Mouse (Mus musculus) lung, postnatal 36 days (tissue): ENCODE measurements around the gene Elp5.

Experiments
- DNase-seq: peaks from one replicate; pipeline ENCODE4 v3.0.0; 2022; ENCODE audit warnings: mixed read lengths

Gene Elp5

GRCm38 (mm10) chr11:69953267-69953915 lies 28.9 kb downstream of the Elp5 start:
- DNase-seq = no peak

- no peak for DNase-seq
Measured at GRCm38 (mm10) chr11:69952274-69952673, 30.0 kb downstream of the Elp5 start.

- no peak for DNase-seq
Measured at GRCm38 (mm10) chr11:69950807-69951459, 31.4 kb downstream of the Elp5 start.

DNA sequence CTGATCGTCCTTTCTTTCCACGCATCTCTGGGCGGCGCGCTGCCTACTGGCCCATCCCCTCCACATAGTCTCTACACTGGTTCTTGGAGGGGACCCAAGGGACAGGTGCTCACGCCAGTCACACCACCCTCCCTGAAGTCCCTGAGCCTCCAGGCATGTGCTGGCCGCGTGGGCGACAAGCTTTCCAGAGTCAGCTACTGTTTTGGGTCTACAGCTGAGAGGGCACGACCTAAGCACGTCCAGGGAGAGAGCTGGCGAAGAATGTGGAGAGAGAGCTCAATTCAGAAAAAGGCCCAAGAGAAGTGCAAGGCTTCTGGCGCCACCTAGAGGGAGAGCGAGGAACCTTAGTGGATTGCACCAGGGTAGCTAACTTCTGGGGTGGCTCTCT lies 33.6 kb downstream of the Elp5 start:
- DNase-seq = peak; percentile 95

DNA sequence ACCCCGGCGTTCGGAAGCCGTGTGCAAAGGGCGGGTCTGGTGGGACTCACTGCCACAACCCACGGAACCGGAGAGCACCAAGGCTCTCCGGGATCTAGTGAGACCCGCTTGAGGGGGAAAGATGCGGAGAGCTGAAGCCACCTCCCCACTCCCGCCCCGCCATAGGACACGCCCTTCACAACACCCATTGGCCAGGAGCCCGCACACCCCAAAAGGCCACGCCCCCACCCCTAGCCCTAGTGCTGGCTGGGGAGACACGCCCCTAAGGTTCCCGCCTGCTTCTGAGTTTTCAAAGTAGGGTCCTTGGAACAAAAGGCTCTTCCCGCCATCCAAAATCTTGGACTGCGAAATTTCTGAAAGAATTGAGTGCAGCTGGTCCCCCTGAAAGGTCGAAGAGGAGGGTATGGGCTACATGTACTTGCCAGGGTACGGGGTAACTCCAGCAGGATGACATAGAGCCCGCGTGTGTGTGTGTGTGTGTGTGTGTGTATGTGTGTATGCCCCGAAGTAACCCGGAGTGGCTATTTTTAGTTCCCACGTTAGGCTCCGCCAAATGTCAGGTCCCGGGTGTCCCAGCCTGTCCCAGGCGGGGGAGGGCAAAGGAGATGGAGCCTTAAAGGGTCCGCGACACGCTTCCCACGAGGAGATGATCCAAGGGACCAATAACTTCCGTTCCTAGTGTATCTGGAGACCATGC lies 34.1 kb downstream of the Elp5 start, which contains the start of gene Slc2a4:
Gene Slc2a4, minus strand, starts transcription at position 123 of the 697 bp plus-strand sequence.
- peak; percentile 91 for DNase-seq

- DNase-seq = no peak
Measured at GRCm38 (mm10) chr11:69947337-69948065, 34.8 kb downstream of the Elp5 start.

- DNase-seq = no peak
Measured at GRCm38 (mm10) chr11:69945997-69946891, 36.1 kb downstream of the Elp5 start.

DNA sequence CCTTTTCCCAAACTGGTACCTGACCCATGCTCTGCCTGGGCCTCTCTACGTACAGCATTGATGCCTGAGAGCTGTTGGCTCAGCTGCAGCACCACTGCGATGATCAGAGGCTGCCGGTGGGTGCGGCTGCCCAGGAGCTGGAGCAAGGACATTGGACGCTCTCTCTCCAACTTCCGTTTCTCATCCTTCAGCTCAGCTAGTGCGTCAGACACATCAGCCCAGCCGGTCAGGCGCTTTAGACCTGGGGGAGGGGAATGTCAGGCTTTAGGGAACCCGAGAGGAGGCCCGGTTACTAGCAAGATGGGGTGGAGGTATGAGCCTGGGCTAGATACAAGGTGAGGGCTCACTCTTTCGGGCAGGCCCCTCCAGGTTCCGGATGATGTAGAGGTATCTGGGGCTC lies 37.1 kb downstream of the Elp5 start:
- DNase-seq = no peak

- no peak for DNase-seq
Measured at GRCm38 (mm10) chr11:69940962-69941361, 41.4 kb downstream of the Elp5 start.

DNA sequence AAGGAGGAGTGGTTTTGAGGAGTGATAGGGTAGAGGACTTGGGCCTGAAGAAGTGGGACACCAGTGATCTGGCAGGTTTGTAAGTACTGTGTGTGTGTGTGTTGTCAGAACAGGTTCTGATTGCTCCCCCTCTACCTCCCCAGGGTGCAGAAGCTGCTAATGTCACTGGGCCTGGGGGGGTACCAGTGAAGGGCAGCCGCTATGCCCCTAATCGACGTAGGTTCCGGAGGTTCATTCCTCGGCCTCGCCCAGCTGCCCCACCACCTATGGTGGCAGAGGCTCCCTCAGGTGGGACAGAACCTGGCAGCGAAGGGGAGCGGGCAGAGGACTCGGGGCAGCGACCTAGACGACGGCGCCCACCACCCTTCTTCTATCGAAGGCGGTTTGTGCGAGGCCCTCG lies 42.6 kb downstream of the Elp5 start:
- no peak for DNase-seq

- DNase-seq = no peak
Measured at GRCm38 (mm10) chr11:69939181-69939580, 43.1 kb downstream of the Elp5 start.

GRCm38 (mm10) chr11:69938401-69938979 lies 43.8 kb downstream of the Elp5 start:
- DNase-seq = no peak

DNA sequence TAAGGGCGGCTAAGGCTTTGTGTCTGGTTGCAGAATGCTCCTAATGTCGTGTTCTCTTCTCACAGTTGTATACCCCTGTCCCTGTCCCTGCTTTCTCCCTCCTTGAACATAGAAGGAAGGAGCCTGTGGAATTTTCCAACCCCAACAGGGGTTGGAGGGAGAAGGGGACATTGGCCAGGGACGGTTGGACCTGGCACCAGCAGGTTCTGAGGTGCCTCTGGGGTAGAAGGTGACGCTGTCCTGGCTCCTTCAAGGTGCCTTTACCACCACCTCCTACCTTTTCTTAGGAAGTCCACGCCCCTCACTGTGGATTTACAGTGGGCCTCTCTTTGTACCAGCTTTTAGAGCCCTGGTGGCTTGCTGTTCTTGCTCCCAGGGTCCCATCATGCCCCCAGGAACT lies 44.5 kb downstream of the Elp5 start:
- DNase-seq = no peak

DNA sequence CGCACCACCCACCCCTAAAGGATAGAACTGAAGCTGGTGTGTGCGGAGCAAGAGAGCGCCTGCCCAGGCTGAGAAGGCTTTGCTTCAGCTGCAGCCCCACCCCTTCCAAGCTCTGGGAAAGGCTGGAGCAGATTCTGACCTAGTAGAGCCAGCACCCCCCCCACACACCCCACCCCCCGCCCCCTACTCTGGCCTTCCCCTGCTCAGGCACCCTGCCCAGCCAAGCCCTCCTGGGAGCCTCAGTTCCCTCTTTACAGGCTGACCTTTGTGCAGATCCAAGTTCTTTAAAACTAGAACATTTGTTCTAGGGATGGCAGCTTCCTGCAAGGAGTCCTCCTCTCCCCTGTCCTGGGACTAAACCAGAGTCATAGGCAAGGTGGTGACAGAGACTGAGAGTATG lies 44.9 kb downstream of the Elp5 start:
- no peak for DNase-seq

- DNase-seq = no peak
Measured at GRCm38 (mm10) chr11:69936714-69937347, 45.5 kb downstream of the Elp5 start.

DNA sequence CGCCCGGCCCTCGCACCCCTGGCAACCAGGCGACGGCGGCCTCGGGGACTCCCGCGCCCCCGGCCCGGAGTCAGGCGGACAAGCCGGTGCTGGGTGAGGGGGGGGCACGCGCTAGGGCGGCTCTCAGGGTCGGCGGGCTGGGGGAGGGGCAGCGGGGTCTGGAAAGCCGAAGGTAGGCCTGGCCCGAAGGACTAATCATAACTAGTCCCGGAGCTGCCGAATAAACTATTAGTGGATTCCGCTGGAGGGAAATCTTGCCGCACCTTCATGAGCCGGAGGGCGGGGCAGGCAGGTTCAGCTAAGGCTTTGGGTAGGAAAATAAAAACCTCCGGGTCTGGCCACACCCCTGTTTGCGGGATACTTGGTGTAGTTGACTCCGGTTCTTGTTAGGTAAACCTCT lies 46.2 kb downstream of the Elp5 start:
- DNase-seq = peak; percentile 46

DNA sequence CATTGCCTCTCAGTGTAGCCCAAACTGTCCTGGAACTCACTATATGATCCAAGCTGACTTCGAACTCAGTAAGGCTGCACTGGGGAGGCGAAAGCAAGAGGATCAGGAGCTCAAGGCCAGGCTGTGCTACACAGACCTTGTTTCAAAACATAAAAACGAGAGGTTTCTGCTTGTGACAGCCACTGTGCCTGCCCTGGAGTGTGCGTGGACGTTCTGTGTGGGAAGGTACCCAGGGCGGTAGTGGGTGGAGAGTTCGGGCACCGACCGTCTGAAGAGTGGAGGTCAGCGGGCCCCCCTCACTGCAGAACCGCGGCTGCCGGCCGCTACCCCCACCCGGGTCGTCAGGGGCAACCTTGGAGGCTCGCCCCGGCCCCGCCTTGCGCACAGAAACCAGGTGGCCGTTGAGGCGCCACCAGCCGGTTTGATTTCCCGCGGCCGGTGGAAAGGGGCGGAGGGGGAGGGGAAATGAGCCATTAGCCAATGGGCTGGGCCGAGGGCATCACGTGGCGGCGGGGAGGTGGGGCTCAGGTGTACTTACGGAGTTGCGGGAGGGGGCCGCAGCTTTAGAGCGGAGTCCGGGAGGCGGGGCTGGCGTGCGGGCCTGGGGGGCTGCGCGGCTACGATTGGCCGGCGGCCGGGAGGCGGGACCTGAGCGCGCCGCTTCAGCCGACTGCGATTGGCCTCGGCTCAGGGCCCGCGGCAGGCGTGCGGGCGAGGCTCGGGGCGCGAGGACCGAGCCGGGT lies 47.0 kb downstream of the Elp5 start, which contains the start of gene Ybx2:
Gene Ybx2, plus strand, starts transcription at position 660 of the 743 bp plus-strand sequence.
- DNase-seq = peak; percentile 89

- DNase-seq = no peak
Measured at GRCm38 (mm10) chr11:69934681-69935080, 47.6 kb downstream of the Elp5 start.

GRCm38 (mm10) chr11:69934169-69934568 lies 48.1 kb downstream of the Elp5 start:
- DNase-seq = peak; percentile 94

GRCm38 (mm10) chr11:69933066-69933465 lies 49.3 kb downstream of the Elp5 start:
- no peak for DNase-seq

- DNase-seq = no peak
Measured at GRCm38 (mm10) chr11:69932254-69932653, 50.1 kb downstream of the Elp5 start.
